Comparison of ENCODE assay signal across 8 mouse cellular contexts in genomic region chr13:59674761-59675150, GRCm38 (mm10). TPM values are rescaled to one million over a fixed set of nuclear protein-coding genes. Genes with fewer than 3 reads are reported as not detected.
A peak's percentile ranks its signal among the peaks of the same experiment; 100 is the strongest.
DNase-seq lines count a peak whose midpoint lies in the region; ATAC-seq and TF ChIP-seq lines count a peak whose summit lies in the region.

No protein-coding gene starts in this region.

- intact Hi-C loops in left cerebral cortex, adult 2 months (cut with DNase I) = loop anchor here (5.0 kb wide), 1 partner anchor 53 kb away; no protein-coding TSS in a partner anchor
- intact Hi-C loops in left cerebral cortex, postnatal 14 days (cut with DNase I) = no loop called here
- intact Hi-C loops in left cerebral cortex, postnatal 4 days (cut with DNase I) = no loop called here

- 0 out of 2 replicates have a peak, but pooled peaks have one; percentile 24 for ATAC-seq in forebrain, embryonic 16.5 days
- ATAC-seq in limb, embryonic 12.5 days (ENCODE audit: insufficient number of reproducible peaks, insufficient read depth, low FRiP score, low TSS enrichment, low read depth) = no peak
- ATAC-seq in neural tube, embryonic 11.5 days (ENCODE audit: insufficient read depth, low FRiP score, low TSS enrichment) = no peak
- ATAC-seq in megakaryocyte progenitor cell, adult 5-6 weeks (replicated peaks; ENCODE audit: poor library complexity) = no peak; the same call in 1 of the 2 replicates

- DNase-seq in left cerebral cortex, adult 2 months (ENCODE audit: extremely low spot score in 1 of 2, low spot score in 2 of 2) = peak in 1 of 2 experiments; percentile 31
- no peak for DNase-seq in left cerebral cortex, postnatal 14 days (ENCODE audit: low spot score in 2 of 2)
- peak; percentile 70 for DNase-seq in neural tube, embryonic 11.5 days (ENCODE audit: low spot score)
- DNase-seq in left cerebral cortex, postnatal 4 days = no peak

- H3K4me3 ChIP-seq in left cerebral cortex, adult 2 months = peak overlapping the region; percentile 84
- peak overlapping the region; percentile 87 for H3K4me3 ChIP-seq in brown adipose tissue, adult 24 weeks (ENCODE audit: insufficient read depth, low read depth, low read length)
- peak overlapping the region; percentile 74 for H3K4me3 ChIP-seq in forebrain, embryonic 16.5 days (replicated peaks; ENCODE audit: low read length)
- H3K4me3 ChIP-seq in limb, embryonic 12.5 days (replicated peaks) = peak overlapping the region; percentile 78
- H3K4me3 ChIP-seq in neural tube, embryonic 11.5 days (ENCODE audit: low read depth, low read length) = peak overlapping the region; percentile 77

- H3K27ac ChIP-seq in left cerebral cortex, adult 2 months = peak overlapping the region; percentile 84; the same call in 1 of the 2 replicates
- no peak overlapping the region for H3K27ac ChIP-seq in brown adipose tissue, adult 24 weeks (replicated peaks; ENCODE audit: low read depth, low read length)
- peak overlapping the region; percentile 85 for H3K27ac ChIP-seq in forebrain, embryonic 16.5 days (ENCODE audit: low read length)
- peak overlapping the region; percentile 85 for H3K27ac ChIP-seq in limb, embryonic 12.5 days
- H3K27ac ChIP-seq in neural tube, embryonic 11.5 days (ENCODE audit: low read depth, low read length) = peak overlapping the region; percentile 92

- no peaks in the 10 kb centered on the region for H3K27me3 ChIP-seq in forebrain, embryonic 16.5 days (replicated peaks; ENCODE audit: control insufficient read depth, insufficient read depth, low read length)
- no peaks in the 10 kb centered on the region for H3K27me3 ChIP-seq in limb, embryonic 12.5 days
- no peaks in the 10 kb centered on the region for H3K27me3 ChIP-seq in neural tube, embryonic 11.5 days (ENCODE audit: control insufficient read depth, insufficient read depth, low read length)

- no peaks in the 10 kb centered on the region; the same call in 1 of the 2 replicates for H3K4me1 ChIP-seq in brown adipose tissue, adult 24 weeks (ENCODE audit: control insufficient read depth, insufficient read depth, insufficient read length, low read length)
- H3K4me1 ChIP-seq in forebrain, embryonic 16.5 days (replicated peaks; ENCODE audit: control insufficient read depth, insufficient read depth, low read length) = peaks cover 22% of the 10 kb centered on the region
- peaks cover 16% of the 10 kb centered on the region for H3K4me1 ChIP-seq in limb, embryonic 12.5 days (replicated peaks)
- peaks cover 12% of the 10 kb centered on the region for H3K4me1 ChIP-seq in neural tube, embryonic 11.5 days (ENCODE audit: control insufficient read depth, insufficient read depth, low read length)

- TF ChIP-seq CTCF in left cerebral cortex, adult 2 months (IDR thresholded peaks at IDR 0.05) = no peak

- H3K4me2 ChIP-seq in forebrain, embryonic 16.5 days (ENCODE audit: low read length) = peak overlapping the region; percentile 59
- H3K4me2 ChIP-seq in limb, embryonic 12.5 days = peak overlapping the region; percentile 77
- H3K4me2 ChIP-seq in neural tube, embryonic 11.5 days (ENCODE audit: low read depth) = peak overlapping the region; percentile 52

- peak overlapping the region; percentile 85 for H3K9ac ChIP-seq in forebrain, embryonic 16.5 days (replicated peaks; ENCODE audit: low read depth, low read length)
- H3K9ac ChIP-seq in limb, embryonic 12.5 days (replicated peaks) = peak overlapping the region; percentile 85
- H3K9ac ChIP-seq in neural tube, embryonic 11.5 days (ENCODE audit: low read length) = peak overlapping the region; percentile 95

- under 1% methylated on average over 13 of the region's 13 CpGs for WGBS in forebrain, embryonic 16.5 days
- 0% methylated on average over 13 of the region's 13 CpGs for WGBS in limb, embryonic 12.5 days
- 0% methylated on average over 13 of the region's 13 CpGs for WGBS in neural tube, embryonic 11.5 days

- no peaks in the 10 kb centered on the region for H3K9me3 ChIP-seq in forebrain, embryonic 16.5 days (ENCODE audit: control insufficient read depth, low read length)
- H3K9me3 ChIP-seq in limb, embryonic 12.5 days = no peaks in the 10 kb centered on the region
- H3K9me3 ChIP-seq in neural tube, embryonic 11.5 days (ENCODE audit: control insufficient read depth, low read length) = no peaks in the 10 kb centered on the region

- no peaks in the 10 kb centered on the region for H3K36me3 ChIP-seq in forebrain, embryonic 16.5 days (ENCODE audit: control insufficient read depth, insufficient read depth)
- no peaks in the 10 kb centered on the region for H3K36me3 ChIP-seq in limb, embryonic 12.5 days
- no peaks in the 10 kb centered on the region for H3K36me3 ChIP-seq in neural tube, embryonic 11.5 days (ENCODE audit: control insufficient read depth, insufficient read depth, low read length)

RNA-seq across cellular contexts. Expression of gene Golm1, which starts 0.9 kb away (rescaled TPM):
- total RNA-seq in left cerebral cortex, adult 2 months (2021) = 10 to 100 TPM; 18.2 to 22.9 TPM
- 10 to 100 TPM; 15.5 to 15.6 TPM for total RNA-seq in left cerebral cortex, postnatal 14 days (2021)
- polyA plus RNA-seq in brown adipose tissue, adult 24 weeks (2012; ENCODE audit: insufficient read depth, insufficient read length, missing spikeins) = 5.4 and 7.6 TPM in 2 replicates
- polyA plus RNA-seq in forebrain, embryonic 16.5 days (2015; fragmentation: Nextera tagmentation; extraction: Ambion mirVana) = 40.9 and 49.6 TPM in 2 replicates
- polyA plus RNA-seq in limb, embryonic 12.5 days (2016; fragmentation: Nextera tagmentation; extraction: Ambion mirVana) = 55.3 and 59.9 TPM in 2 replicates
- 138 and 142 TPM in 2 replicates for polyA plus RNA-seq in neural tube, embryonic 11.5 days (2014; fragmentation: Nextera tagmentation; extraction: Ambion mirVana)
- 11.8 and 14.3 TPM in 2 replicates for total RNA-seq in megakaryocyte progenitor cell, adult 5-6 weeks (2015)
- total RNA-seq in megakaryocyte progenitor cell, adult 5-6 weeks (2017) = 18.5 and 26.2 TPM in 2 replicates
- total RNA-seq in left cerebral cortex, postnatal 4 days (2021) = 10 to 100 TPM; 15.5 to 16.5 TPM

RNA-seq across cellular contexts. Expression of gene 4921517D22Rik, which starts 19.2 kb away (rescaled TPM):
- not detected for total RNA-seq in left cerebral cortex, adult 2 months (2021)
- total RNA-seq in left cerebral cortex, postnatal 14 days (2021) = not detected
- not detected in 2 replicates for polyA plus RNA-seq in brown adipose tissue, adult 24 weeks (2012; ENCODE audit: insufficient read depth, insufficient read length, missing spikeins)
- polyA plus RNA-seq in forebrain, embryonic 16.5 days (2015; fragmentation: Nextera tagmentation; extraction: Ambion mirVana) = not detected in 2 replicates
- polyA plus RNA-seq in limb, embryonic 12.5 days (2016; fragmentation: Nextera tagmentation; extraction: Ambion mirVana) = not detected in 2 replicates
- not detected in 2 replicates for polyA plus RNA-seq in neural tube, embryonic 11.5 days (2014; fragmentation: Nextera tagmentation; extraction: Ambion mirVana)
- total RNA-seq in megakaryocyte progenitor cell, adult 5-6 weeks (2015) = 0.05 TPM in 1 of 2 replicates, not detected in the other
- not detected in 2 replicates for total RNA-seq in megakaryocyte progenitor cell, adult 5-6 weeks (2017)
- not detected for total RNA-seq in left cerebral cortex, postnatal 4 days (2021)

RNA-seq across cellular contexts. Expression of gene Spata31d1a, which starts 35.4 kb away (rescaled TPM):
- under 1 TPM; 0.18 to 0.26 TPM for total RNA-seq in left cerebral cortex, adult 2 months (2021)
- total RNA-seq in left cerebral cortex, postnatal 14 days (2021) = under 1 TPM; 0.13 to 0.18 TPM
- polyA plus RNA-seq in brown adipose tissue, adult 24 weeks (2012; ENCODE audit: insufficient read depth, insufficient read length, missing spikeins) = not detected in 2 replicates
- polyA plus RNA-seq in forebrain, embryonic 16.5 days (2015; fragmentation: Nextera tagmentation; extraction: Ambion mirVana) = 0.20 TPM in 1 of 2 replicates, not detected in the other
- polyA plus RNA-seq in limb, embryonic 12.5 days (2016; fragmentation: Nextera tagmentation; extraction: Ambion mirVana) = not detected in 2 replicates
- polyA plus RNA-seq in neural tube, embryonic 11.5 days (2014; fragmentation: Nextera tagmentation; extraction: Ambion mirVana) = 0.04 TPM in 1 of 2 replicates, not detected in the other
- not detected in 2 replicates for total RNA-seq in megakaryocyte progenitor cell, adult 5-6 weeks (2015)
- not detected in 2 replicates for total RNA-seq in megakaryocyte progenitor cell, adult 5-6 weeks (2017)
- under 1 TPM; 0.46 to 0.48 TPM for total RNA-seq in left cerebral cortex, postnatal 4 days (2021)

RNA-seq across cellular contexts. Expression of gene Spata31d1b, which starts 37.3 kb away (rescaled TPM):
- total RNA-seq in left cerebral cortex, adult 2 months (2021) = under 1 TPM in 1 of 2 experiments, not detected in 1; 0.09 TPM
- total RNA-seq in left cerebral cortex, postnatal 14 days (2021) = not detected
- not detected in 2 replicates for polyA plus RNA-seq in brown adipose tissue, adult 24 weeks (2012; ENCODE audit: insufficient read depth, insufficient read length, missing spikeins)
- not detected in 2 replicates for polyA plus RNA-seq in forebrain, embryonic 16.5 days (2015; fragmentation: Nextera tagmentation; extraction: Ambion mirVana)
- not detected in 2 replicates for polyA plus RNA-seq in limb, embryonic 12.5 days (2016; fragmentation: Nextera tagmentation; extraction: Ambion mirVana)
- not detected in 2 replicates for polyA plus RNA-seq in neural tube, embryonic 11.5 days (2014; fragmentation: Nextera tagmentation; extraction: Ambion mirVana)
- total RNA-seq in megakaryocyte progenitor cell, adult 5-6 weeks (2015) = not detected in 2 replicates
- not detected in 2 replicates for total RNA-seq in megakaryocyte progenitor cell, adult 5-6 weeks (2017)
- not detected for total RNA-seq in left cerebral cortex, postnatal 4 days (2021)

RNA-seq across cellular contexts. Expression of gene Spata31d1d, which starts 56.8 kb away (rescaled TPM):
- not detected for total RNA-seq in left cerebral cortex, adult 2 months (2021)
- total RNA-seq in left cerebral cortex, postnatal 14 days (2021) = under 1 TPM in 1 of 2 experiments, not detected in 1; 0.08 TPM
- not detected in 2 replicates for polyA plus RNA-seq in brown adipose tissue, adult 24 weeks (2012; ENCODE audit: insufficient read depth, insufficient read length, missing spikeins)
- not detected in 2 replicates for polyA plus RNA-seq in forebrain, embryonic 16.5 days (2015; fragmentation: Nextera tagmentation; extraction: Ambion mirVana)
- polyA plus RNA-seq in limb, embryonic 12.5 days (2016; fragmentation: Nextera tagmentation; extraction: Ambion mirVana) = not detected in 2 replicates
- polyA plus RNA-seq in neural tube, embryonic 11.5 days (2014; fragmentation: Nextera tagmentation; extraction: Ambion mirVana) = not detected in 2 replicates
- total RNA-seq in megakaryocyte progenitor cell, adult 5-6 weeks (2015) = not detected in 2 replicates
- total RNA-seq in megakaryocyte progenitor cell, adult 5-6 weeks (2017) = not detected in 2 replicates
- total RNA-seq in left cerebral cortex, postnatal 4 days (2021) = under 1 TPM in 1 of 2 experiments, not detected in 1; 0.08 TPM
